Mouse (Mus musculus): Measurements from ENCODE around the gene Gtse1.

GRCm38 (mm10) chr15:85821203-85822010 is 38.1 kb upstream of the Gtse1 start, which contains the start of gene Pkdrej:
- TF ChIP-seq CTCF (IDR thresholded peaks at IDR 0.05; ENCODE audit: low read depth, low read length) = no peak
- TF ChIP-seq GATA1 (IDR thresholded peaks at IDR 0.05; ENCODE audit: borderline replicate concordance, low read length) = no peak
- no peak for TF ChIP-seq TAL1 (conservative IDR thresholded peaks at IDR 0.05; ENCODE audit: low read depth, low read length)
